Mouse (Mus musculus) intestine, postnatal 0 days (tissue): ENCODE measurements around the gene Dysf. TPM values are rescaled to one million over a fixed set of nuclear protein-coding genes. Genes with fewer than 3 reads are reported as not detected.

ENCODE experiments used
- ATAC-seq: fragments of 200-750 bp; cut with Nextera tagmentation; 2 replicates; pipeline ENCODE4 v1.8.0; 2017; ENCODE audit warnings: mild to moderate bottlenecking, moderate TSS enrichment, moderate library complexity
- H3K27ac ChIP-seq: fragments of 300-500 bp; sonication (generic); 2 replicates; pipeline ENCODE4 v1.5.1; 2014; ENCODE audit warnings: mild to moderate bottlenecking, low read depth, low read length, moderate library complexity
- H3K27me3 ChIP-seq: fragments of 300-500 bp; sonication (generic); replicated peaks from 2 replicates; pipeline ENCODE4 v1.6.1; 2014; ENCODE audit warnings: low read length, mixed read lengths; ENCODE audit not compliant: control insufficient read depth, insufficient read depth
- H3K36me3 ChIP-seq: fragments of 300-500 bp; sonication (generic); 2 replicates; pipeline ENCODE4 v1.6.1; 2014; ENCODE audit warnings: mild to moderate bottlenecking, moderate library complexity; ENCODE audit not compliant: control insufficient read depth, insufficient read depth
- H3K4me1 ChIP-seq: fragments of 300-500 bp; sonication (generic); replicated peaks from 2 replicates; pipeline ENCODE4 v1.6.1; 2014; ENCODE audit warnings: antibody characterized with exemption, low read length, mixed read lengths; ENCODE audit not compliant: control insufficient read depth, insufficient read depth
- H3K4me2 ChIP-seq: fragments of 300-500 bp; sonication (generic); replicated peaks from 2 replicates; pipeline ENCODE4 v1.6.1; 2014; ENCODE audit warnings: low read depth, mild to moderate bottlenecking, moderate library complexity
- H3K4me3 ChIP-seq: fragments of 300-500 bp; sonication (generic); 2 replicates; pipeline ENCODE4 v1.5.1; 2014; ENCODE audit warnings: low read depth, low read length
- H3K9ac ChIP-seq: fragments of 300-500 bp; sonication (generic); 2 replicates; pipeline ENCODE4 v1.6.1; 2014; ENCODE audit warnings: mild to moderate bottlenecking, low read depth, low read length
- H3K9me3 ChIP-seq: fragments of 300-500 bp; sonication (generic); 2 replicates; pipeline ENCODE4 v1.6.1; 2016; ENCODE audit warnings: mixed run types; ENCODE audit not compliant: control insufficient read depth
- CTCF ChIP-seq: sonication (generic); IDR thresholded peaks from 2 replicates; pipeline ENCODE4 v1.5.1; 2016; ENCODE audit warnings: low read depth, mild to moderate bottlenecking, control low read depth, antibody characterized with exemption, moderate library complexity
- WGBS: fragments of 180-500 bp; shearing (Covaris S2); extraction: QIAGEN DNeasy Blood & Tissue Kit; methylation state at CpG from one replicate; pipeline ENCODE4 v1.1.7; 2014; 5-methylcytosine and 5-hydroxymethylcytosine counted together
- polyA plus RNA-seq: library from polyadenylated mRNA; unstranded; fragments of >200 nt; fragmentation: Nextera tagmentation; extraction: Ambion mirVana; gene quantifications from 2 replicates; pipeline ENCODE4 v1.2.1, GENCODE M21; 2015

Gene Dysf
- polyA plus RNA-seq, 1 experiment from 2014 or later, result 5.1 TPM

DNA sequence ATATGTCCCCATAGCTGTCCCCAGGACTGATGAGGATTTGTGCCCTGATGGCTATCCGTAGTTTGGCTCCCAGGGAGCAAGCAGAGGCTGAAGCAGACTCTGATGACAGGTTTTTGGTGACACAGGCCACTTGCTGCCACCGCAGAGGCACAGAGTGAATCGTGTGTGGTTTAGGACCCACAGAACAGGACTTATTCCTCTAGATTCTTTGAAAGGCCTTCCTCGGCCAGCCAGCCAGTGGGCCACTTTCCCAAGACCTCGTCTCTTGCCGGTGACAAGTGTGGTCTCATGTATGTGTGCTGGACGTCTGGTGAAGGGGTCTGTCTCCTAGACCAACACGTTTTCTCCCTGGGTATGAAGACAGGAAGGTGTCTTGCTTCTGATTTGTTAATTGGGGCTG is 48.8 kb downstream of the Dysf start:
- Histone ChIP-seq H3K9ac (no peak overlapping the region), H3K27ac (no peak overlapping the region), H3K27me3 (no peaks in the 10 kb centered on the region), H3K4me2 (no peak overlapping the region), H3K9me3 (no peaks in the 10 kb centered on the region), H3K36me3 (no peaks in the 10 kb centered on the region), H3K4me1 (no peaks in the 10 kb centered on the region), H3K4me3 (no peak overlapping the region)
- no peak for ATAC-seq
- TF ChIP-seq CTCF, result no peak
- 86% methylated on average over 8 of the region's 8 CpGs for WGBS

DNA sequence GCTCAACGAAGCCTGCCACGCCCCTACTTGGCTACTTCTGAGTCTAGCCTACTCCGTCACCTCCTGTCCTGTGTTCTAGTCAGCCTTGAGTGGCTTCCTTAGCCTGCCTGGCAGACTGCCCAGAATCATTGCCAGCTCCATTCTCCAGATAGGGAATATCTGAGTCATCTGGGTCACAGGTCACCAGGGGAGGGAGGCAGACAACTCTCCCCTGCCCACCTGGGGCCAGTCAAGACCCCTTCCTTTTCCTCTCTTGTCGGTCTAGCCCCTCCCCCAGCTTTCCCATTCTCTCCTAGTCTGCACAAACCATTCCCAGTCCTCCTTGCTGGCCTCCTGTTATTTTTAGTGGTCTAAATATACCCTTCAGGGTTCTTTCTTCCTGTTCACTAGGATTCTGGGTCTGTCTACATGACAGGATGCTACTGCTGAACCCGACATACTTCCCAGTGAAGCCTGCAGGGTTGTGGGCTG is 50.3 kb downstream of the Dysf start:
- no peaks in the 10 kb centered on the region for H3K27me3 ChIP-seq
- TF ChIP-seq CTCF, result no peak
- H3K9ac ChIP-seq, result no peak overlapping the region
- H3K4me3 ChIP-seq, result no peak overlapping the region
- H3K4me1 ChIP-seq, result no peaks in the 10 kb centered on the region
- ATAC-seq, result 0 out of 2 replicates have a peak, but pooled peaks have one; percentile 22
- no peak overlapping the region for H3K27ac ChIP-seq
- H3K36me3 ChIP-seq, result no peaks in the 10 kb centered on the region
- WGBS, result 46% methylated on average over 5 of the region's 5 CpGs
- no peak overlapping the region for H3K4me2 ChIP-seq
- H3K9me3 ChIP-seq, result no peaks in the 10 kb centered on the region

DNA sequence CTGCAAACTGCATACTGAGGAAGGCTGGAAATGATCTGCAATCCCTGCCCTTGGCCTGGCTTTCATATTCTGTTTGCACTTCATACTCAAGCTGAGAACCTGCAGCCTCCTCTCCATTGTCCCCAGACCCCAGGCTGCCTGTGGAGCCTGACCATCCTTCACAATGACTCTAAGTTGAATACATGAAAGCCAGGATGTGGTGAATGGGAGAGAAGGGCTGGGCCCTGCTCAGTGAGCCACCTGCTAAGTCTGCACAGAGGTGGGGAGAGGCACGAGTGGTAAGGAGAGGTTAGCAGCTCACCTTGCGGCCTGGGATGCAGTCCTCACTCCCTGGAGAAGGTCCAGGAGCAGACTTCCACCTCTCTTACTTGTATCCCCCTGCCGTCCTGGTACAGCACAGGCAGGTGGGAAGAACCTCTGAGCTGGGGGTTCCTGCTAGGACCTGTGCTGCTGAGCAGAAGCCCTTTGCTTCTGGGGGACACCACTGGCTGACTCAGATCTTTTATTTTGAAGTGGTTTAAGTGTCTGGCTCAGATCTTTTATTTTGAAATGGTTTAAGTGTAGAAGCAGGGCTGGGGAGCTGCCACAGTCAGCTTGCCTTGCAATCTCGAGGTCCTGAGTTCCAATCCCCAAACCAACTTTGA is 51.5 kb downstream of the Dysf start:
- Histone ChIP-seq H3K36me3 (no peaks in the 10 kb centered on the region), H3K4me3 (no peak overlapping the region), H3K4me2 (no peak overlapping the region), H3K27ac (no peak overlapping the region), H3K4me1 (no peaks in the 10 kb centered on the region), H3K9me3 (no peaks in the 10 kb centered on the region), H3K9ac (no peak overlapping the region), H3K27me3 (no peaks in the 10 kb centered on the region)
- 50% methylated on average over 4 of the region's 4 CpGs for WGBS
- no peak for TF ChIP-seq CTCF
- ATAC-seq, result no peak

DNA sequence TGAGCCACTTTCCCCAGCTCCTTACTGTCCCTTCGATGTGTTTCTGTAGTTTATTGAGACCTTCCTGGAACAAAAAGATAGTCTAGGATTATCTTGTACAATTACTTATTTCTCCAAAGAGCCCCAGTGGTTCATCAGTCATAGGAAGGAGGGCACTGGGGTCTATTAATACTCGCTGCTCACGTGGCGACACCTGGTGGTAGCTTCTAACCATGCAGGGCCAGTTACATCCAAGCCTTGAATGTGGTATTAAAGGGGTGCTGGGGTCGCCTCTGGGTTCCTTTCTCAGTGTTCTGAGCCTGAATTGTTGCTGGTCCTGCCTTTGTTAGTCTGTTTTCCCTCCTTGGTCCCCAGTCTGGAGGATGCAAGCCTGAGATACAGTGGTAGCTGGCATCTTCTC is 52.9 kb downstream of the Dysf start:
- WGBS, result 5% methylated on average over 5 of the region's 5 CpGs
- H3K27me3 ChIP-seq, result no peaks in the 10 kb centered on the region
- TF ChIP-seq CTCF, result peak; percentile 92
- no peak overlapping the region for H3K4me3 ChIP-seq
- H3K36me3 ChIP-seq, result no peaks in the 10 kb centered on the region
- ATAC-seq, result no peak
- H3K9me3 ChIP-seq, result no peaks in the 10 kb centered on the region
- H3K4me1 ChIP-seq, result no peaks in the 10 kb centered on the region
- H3K27ac ChIP-seq, result no peak overlapping the region
- H3K4me2 ChIP-seq, result no peak overlapping the region
- H3K9ac ChIP-seq, result no peak overlapping the region

DNA sequence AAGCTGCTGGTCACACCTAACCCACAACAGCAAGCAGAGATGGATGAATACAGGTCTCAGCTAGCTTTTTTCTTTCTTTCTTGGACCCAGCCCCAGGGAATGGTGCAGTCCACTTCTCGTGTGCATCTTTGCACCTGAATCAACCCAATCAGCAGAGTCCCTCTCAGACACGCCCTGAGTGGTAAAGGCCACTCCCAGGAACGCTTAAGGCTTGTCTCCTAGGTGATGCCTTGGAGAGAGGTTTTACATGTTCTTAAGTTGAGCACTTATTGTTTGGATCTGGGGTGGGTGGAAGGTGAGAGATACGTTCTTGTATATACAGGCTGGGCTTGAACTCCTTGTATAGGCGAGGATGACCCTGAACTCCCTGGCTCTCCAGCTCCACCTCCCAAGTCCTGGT is 54.2 kb downstream of the Dysf start:
- no peak for ATAC-seq
- no peak overlapping the region for H3K9ac ChIP-seq

DNA sequence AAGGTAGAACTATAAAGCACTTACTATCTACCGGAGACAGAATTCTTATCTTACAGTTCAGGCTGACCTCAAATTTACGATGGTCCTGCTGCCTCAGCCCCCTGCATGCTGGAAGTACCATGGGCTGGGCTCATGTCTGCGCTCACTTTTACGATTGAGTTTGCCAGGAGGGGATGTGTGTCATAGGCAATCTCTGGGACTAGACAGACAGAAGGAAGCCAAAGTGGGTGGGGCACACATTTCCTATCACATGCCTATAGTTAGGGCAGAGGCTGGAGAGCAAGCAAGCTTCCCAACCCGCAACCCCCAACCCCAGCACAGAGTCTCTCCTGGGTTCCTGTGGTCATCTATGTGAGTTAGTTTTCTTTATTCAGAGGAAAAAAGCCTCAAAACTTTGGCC is 59.8 kb downstream of the Dysf start:
- ATAC-seq, result no peak
- 38% methylated on average over 5 of the region's 5 CpGs for WGBS
- no peaks in the 10 kb centered on the region for H3K27me3 ChIP-seq
- TF ChIP-seq CTCF, result no peak
- no peak overlapping the region for H3K4me2 ChIP-seq
- no peaks in the 10 kb centered on the region for H3K4me1 ChIP-seq
- no peak overlapping the region for H3K4me3 ChIP-seq
- H3K9ac ChIP-seq, result no peak overlapping the region
- no peaks in the 10 kb centered on the region; the same call in 1 of the 2 replicates for H3K36me3 ChIP-seq
- H3K27ac ChIP-seq, result no peak overlapping the region
- H3K9me3 ChIP-seq, result no peaks in the 10 kb centered on the region

More for the DNA sequence above, 54.2 kb downstream of the Dysf start:
- no peak overlapping the region for H3K4me2 ChIP-seq
- no peaks in the 10 kb centered on the region; the same call in 1 of the 2 replicates for H3K36me3 ChIP-seq
- H3K4me3 ChIP-seq, result no peak overlapping the region
- H3K27me3 ChIP-seq, result no peaks in the 10 kb centered on the region
- no peak for TF ChIP-seq CTCF
- H3K27ac ChIP-seq, result no peak overlapping the region
- no peaks in the 10 kb centered on the region for H3K9me3 ChIP-seq
- H3K4me1 ChIP-seq, result no peaks in the 10 kb centered on the region
- WGBS, result 42% methylated on average over 5 of the region's 5 CpGs

DNA sequence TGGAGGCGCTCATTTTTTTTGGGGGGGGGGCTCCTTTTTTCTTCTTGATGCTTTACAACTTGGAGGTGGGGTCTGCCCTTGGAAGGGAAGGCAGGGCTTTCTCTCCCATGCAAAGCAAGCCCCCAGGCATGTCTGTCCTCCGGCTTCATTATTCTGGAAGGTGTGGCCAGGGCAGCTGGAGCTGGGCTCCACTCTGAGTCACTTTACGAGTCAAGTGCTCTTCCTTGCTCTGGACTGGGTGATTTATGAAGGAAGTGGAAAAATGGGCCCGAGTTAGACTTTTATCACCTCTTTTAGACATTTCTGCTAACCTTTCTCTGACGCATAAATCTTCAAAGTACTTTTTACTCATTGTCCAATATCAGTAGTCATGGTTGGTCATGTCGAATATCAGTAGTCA is 61.9 kb downstream of the Dysf start:
- Histone ChIP-seq H3K27me3 (no peaks in the 10 kb centered on the region), H3K4me3 (no peak overlapping the region), H3K4me2 (no peak overlapping the region), H3K27ac (no peak overlapping the region), H3K9me3 (no peaks in the 10 kb centered on the region), H3K9ac (no peak overlapping the region), H3K4me1 (no peaks in the 10 kb centered on the region), H3K36me3 (no peaks in the 10 kb centered on the region; the same call in 1 of the 2 replicates)
- TF ChIP-seq CTCF, result no peak
- ATAC-seq, result no peak
- WGBS, result 56% methylated on average over 6 of the region's 6 CpGs
